Mouse (Mus musculus) heart, postnatal 0 days (tissue): ENCODE data around the gene Unc13a. TPM values are rescaled to one million over a fixed set of nuclear protein-coding genes. Genes with fewer than 3 reads are reported as not detected.
A peak's percentile ranks its signal among the peaks of the same experiment; 100 is the strongest.

Experiments
- ATAC-seq: fragments of 200-750 bp; cut with Nextera tagmentation; 2 replicates; pipeline ENCODE4 v1.8.0; 2017; ENCODE audit warnings: low read depth, moderate number of reproducible peaks, moderate library complexity; ENCODE audit not compliant: insufficient read depth
- DNase-seq: peaks from one replicate; pipeline ENCODE4 v3.0.0-alpha.2; 2016; ENCODE audit warnings: low spot score
- H3K27ac ChIP-seq: fragments of 300-500 bp; sonication (generic); 2 replicates; pipeline ENCODE4 v1.5.1; 2014; ENCODE audit warnings: low read depth, mild to moderate bottlenecking
- H3K27me3 ChIP-seq: fragments of 300-500 bp; sonication (generic); 2 replicates; pipeline ENCODE4 v1.6.1; 2014; ENCODE audit warnings: low read length, mixed read lengths; ENCODE audit not compliant: control insufficient read depth, insufficient read depth
- H3K36me3 ChIP-seq: fragments of 300-500 bp; sonication (generic); replicated peaks from 2 replicates; pipeline ENCODE4 v1.6.1; 2014; ENCODE audit warnings: low read length, mixed read lengths; ENCODE audit not compliant: control insufficient read depth, insufficient read depth
- H3K4me1 ChIP-seq: fragments of 300-500 bp; sonication (generic); 2 replicates; pipeline ENCODE4 v1.6.1; 2014; ENCODE audit warnings: antibody characterized with exemption; ENCODE audit not compliant: control insufficient read depth, insufficient read depth
- H3K4me2 ChIP-seq: fragments of 300-500 bp; sonication (generic); 2 replicates; pipeline ENCODE4 v1.6.1; 2014; ENCODE audit warnings: low read depth, mild to moderate bottlenecking, low read length, moderate library complexity
- H3K4me3 ChIP-seq: fragments of 300-500 bp; sonication (generic); 2 replicates; pipeline ENCODE4 v1.5.1; 2014; ENCODE audit warnings: low read depth, low read length
- H3K9ac ChIP-seq: fragments of 300-500 bp; sonication (generic); replicated peaks from 2 replicates; pipeline ENCODE4 v1.6.1; 2014; ENCODE audit warnings: low read depth, low read length, mixed read lengths
- H3K9me3 ChIP-seq: fragments of 300-500 bp; sonication (generic); replicated peaks from 2 replicates; pipeline ENCODE4 v1.6.1; 2016; ENCODE audit warnings: low read length; ENCODE audit not compliant: control insufficient read depth
- CTCF ChIP-seq: IDR thresholded peaks from 2 replicates; pipeline ENCODE4 v1.5.1; 2016; ENCODE audit warnings: antibody characterized with exemption, control low read depth, low read depth
- EP300 ChIP-seq: IDR thresholded peaks from 2 replicates; pipeline ENCODE4 v1.6.1; 2016; ENCODE audit warnings: antibody characterized with exemption, low read depth
- WGBS: fragments of 180-500 bp; shearing (Covaris S2); extraction: QIAGEN DNeasy Blood & Tissue Kit; methylation state at CpG from one replicate; pipeline ENCODE4 v1.1.7; 2014; 5-methylcytosine and 5-hydroxymethylcytosine counted together
- polyA plus RNA-seq: library from polyadenylated mRNA; unstranded; fragments of >200 nt; fragmentation: Nextera tagmentation; extraction: Ambion mirVana; gene quantifications from 2 replicates; pipeline ENCODE4 v1.2.1, GENCODE M21; 2015
- total RNA-seq: library from RNA; depleted of rRNA; stranded (reverse); fragments of >200 nt; gene quantifications from 2 replicates; pipeline ENCODE4 v1.2.3, GENCODE M21; 2014; ENCODE audit warnings: low replicate concordance

Gene Unc13a
- total and polyA plus RNA-seq, 2 experiments from 2014 or later: 0.57 to 0.60 TPM

DNA sequence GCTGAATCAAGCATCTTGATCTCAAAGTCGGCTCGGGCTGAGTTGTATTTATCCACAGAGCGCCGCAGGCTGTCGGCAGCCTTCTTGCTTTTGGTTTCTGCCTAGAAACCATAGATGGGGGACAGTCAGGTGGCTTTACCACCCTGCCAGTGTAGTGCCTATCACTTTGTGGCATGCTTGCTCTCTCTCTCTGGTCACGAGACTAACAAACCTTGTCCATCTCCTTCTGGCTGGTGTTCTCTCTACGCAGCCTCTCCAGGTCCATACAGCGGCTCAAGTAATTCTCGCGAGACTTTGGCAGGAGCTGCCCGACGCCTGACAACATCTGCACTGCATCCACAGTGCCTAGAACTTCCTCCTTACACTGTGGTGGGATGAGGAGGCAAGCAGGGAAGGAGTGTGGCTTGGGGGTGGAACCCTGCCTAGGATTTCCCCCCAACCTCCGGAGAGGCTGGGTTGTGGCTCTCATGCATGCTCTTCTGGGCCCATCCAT is 45.0 kb upstream of the Unc13a start:
- Histone ChIP-seq H3K4me2 (no peak overlapping the region), H3K27ac (no peak overlapping the region), H3K36me3 (no peaks in the 10 kb centered on the region), H3K4me1 (peaks cover 13% of the 10 kb centered on the region; the same call in 1 of the 2 replicates), H3K4me3 (no peak overlapping the region), H3K9ac (no peak overlapping the region), H3K9me3 (no peaks in the 10 kb centered on the region), H3K27me3 (0 out of 2 replicates have a peak, but pooled peaks cover 7% of the 10 kb centered on the region)
- no peak for TF ChIP-seq CTCF
- TF ChIP-seq EP300: no peak
- no peak for ATAC-seq
- WGBS: 75% methylated on average over 13 of the region's 13 CpGs
- no peak for DNase-seq

DNA sequence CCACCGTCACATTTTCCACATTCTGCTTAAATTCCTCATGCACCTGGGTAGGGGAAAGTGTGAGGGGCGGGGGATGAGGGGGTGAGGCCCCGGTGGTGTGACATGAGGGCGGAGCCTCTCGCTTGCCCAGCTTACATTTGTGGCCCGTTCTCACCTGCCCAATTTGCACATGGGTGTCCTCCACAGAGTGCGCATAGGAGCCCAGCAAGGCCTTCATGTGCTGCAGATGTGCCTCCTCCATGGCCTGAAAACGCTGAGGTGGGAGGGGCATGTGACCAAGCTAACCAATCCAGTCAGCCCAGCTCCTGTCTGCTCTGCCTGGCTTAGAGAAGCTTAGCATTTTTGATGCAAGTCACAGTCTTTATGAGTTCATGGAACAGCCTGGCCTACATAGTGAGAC is 44.0 kb upstream of the Unc13a start:
- WGBS: 42% methylated on average over 8 of the region's 8 CpGs
- TF ChIP-seq EP300 (no peak), CTCF (no peak)
- peaks cover 13% of the 10 kb centered on the region; the same call in 1 of the 2 replicates for H3K4me1 ChIP-seq
- H3K9me3 ChIP-seq: no peaks in the 10 kb centered on the region
- DNase-seq: no peak
- H3K4me2 ChIP-seq: no peak overlapping the region
- no peak overlapping the region for H3K9ac ChIP-seq
- H3K27ac ChIP-seq: no peak overlapping the region
- no peak for ATAC-seq
- H3K27me3 ChIP-seq: 0 out of 2 replicates have a peak, but pooled peaks cover 7% of the 10 kb centered on the region
- H3K36me3 ChIP-seq: no peaks in the 10 kb centered on the region
- no peak overlapping the region for H3K4me3 ChIP-seq

DNA sequence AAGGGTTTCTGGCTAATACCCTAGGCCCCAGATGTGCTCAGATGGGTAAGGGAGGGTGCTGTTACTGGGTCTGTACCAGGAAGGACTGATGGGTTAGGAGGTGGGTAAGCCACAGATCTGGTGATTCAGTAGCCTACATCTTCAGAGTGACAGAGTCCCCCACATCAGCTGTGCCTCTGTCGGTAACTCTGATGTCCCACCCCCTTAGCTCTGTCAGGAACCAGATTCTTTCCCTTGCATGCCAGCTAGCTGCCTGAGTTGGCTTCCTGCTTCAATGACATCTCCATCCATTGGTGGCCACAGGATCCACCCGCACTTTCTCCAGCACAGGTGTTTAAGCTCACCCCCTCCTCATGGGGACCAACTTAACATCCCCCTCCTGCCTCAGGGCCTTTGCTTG is 40.0 kb upstream of the Unc13a start:
- no peak for ATAC-seq
- Histone ChIP-seq H3K36me3 (no peaks in the 10 kb centered on the region), H3K4me3 (no peak overlapping the region), H3K4me2 (no peak overlapping the region), H3K27ac (no peak overlapping the region), H3K27me3 (peaks cover 36% of the 10 kb centered on the region; the same call in 1 of the 2 replicates), H3K4me1 (no peaks in the 10 kb centered on the region), H3K9me3 (no peaks in the 10 kb centered on the region), H3K9ac (no peak overlapping the region)
- WGBS: 62% methylated on average over 2 of the region's 2 CpGs
- TF ChIP-seq EP300 (no peak), CTCF (no peak)
- DNase-seq: no peak

DNA sequence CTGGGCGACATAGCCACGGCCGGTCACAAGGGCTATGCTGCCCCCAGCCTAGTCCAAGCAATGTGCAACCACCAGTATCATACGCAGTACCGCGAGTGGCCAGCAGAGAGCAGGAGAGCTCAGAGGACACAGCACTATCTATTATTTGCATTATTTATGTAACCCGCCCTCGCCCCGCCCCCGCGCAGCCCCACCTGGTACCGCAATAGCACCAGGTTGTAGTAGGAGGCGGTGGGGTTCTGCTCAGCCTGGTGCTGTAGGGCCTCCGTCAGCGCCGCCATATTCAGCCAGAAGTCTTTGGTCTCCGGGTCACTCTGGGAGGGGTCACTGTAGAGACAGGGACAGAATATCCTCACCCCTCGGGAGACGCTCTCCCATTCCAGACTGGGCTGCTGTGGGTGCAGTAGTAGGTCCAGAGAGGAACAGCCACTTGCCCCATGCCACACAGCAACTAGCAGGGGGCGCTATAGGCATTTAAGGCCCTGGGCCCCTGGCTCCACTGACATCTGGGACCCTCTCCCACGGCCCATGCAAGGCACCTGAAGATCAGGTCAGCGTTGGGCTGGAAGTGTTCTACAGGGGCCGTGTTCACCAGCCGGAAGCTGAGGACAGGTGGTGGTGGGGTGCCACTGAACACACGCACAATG is 38.4 kb upstream of the Unc13a start:
- TF ChIP-seq EP300 (no peak), CTCF (peak; percentile 87)
- Histone ChIP-seq H3K4me1 (no peaks in the 10 kb centered on the region), H3K9me3 (no peaks in the 10 kb centered on the region), H3K27ac (no peak overlapping the region), H3K4me2 (peak overlapping the region; percentile 39), H3K9ac (no peak overlapping the region), H3K27me3 (peaks cover 36% of the 10 kb centered on the region; the same call in 1 of the 2 replicates), H3K36me3 (no peaks in the 10 kb centered on the region), H3K4me3 (no peak overlapping the region)
- ATAC-seq (peak; percentile 64; the same call in 1 of the 2 replicates), DNase-seq (no peak)
- WGBS: 24% methylated on average over 25 of the region's 25 CpGs

DNA sequence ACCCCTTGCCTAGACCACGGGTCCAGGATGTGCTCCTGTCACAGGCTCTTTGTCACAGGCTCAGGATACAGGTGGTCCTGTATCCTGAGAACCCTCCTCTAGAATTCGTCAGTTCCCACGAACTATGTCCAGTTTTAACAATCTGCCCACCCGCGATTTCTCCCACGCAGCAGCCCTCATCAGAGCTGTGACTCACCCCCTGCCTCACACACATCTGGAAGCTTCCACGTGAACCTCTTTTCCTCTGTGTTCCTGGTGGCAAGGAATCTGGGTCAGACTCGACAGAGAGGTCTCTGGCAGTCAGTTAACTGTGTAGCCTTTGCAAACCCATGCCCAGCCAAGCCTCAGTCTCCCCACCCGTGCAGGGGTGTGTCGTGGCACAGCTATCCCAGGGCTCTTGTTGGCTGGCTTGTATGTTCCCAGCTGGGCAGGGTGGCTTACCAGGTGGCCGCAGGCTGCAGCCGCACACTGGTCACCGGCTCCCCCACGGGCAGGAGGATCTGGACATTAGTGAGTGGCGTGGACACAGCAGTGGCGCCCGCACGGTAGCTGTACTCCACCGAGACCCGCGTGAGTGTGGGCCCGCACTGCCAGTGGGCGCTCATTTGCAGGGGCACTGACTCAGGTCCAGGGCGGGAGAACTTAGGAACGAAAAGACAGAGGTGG is 37.7 kb upstream of the Unc13a start:
- ATAC-seq: no peak
- H3K4me1 ChIP-seq: no peaks in the 10 kb centered on the region

More for the DNA sequence above, 37.7 kb upstream of the Unc13a start:
- H3K4me3 ChIP-seq: no peak overlapping the region
- WGBS: 34% methylated on average over 25 of the region's 25 CpGs
- no peak overlapping the region for H3K27ac ChIP-seq
- no peak for TF ChIP-seq CTCF
- TF ChIP-seq EP300: no peak
- H3K9ac ChIP-seq: no peak overlapping the region
- DNase-seq: no peak
- H3K27me3 ChIP-seq: peaks cover 37% of the 10 kb centered on the region; the same call in 1 of the 2 replicates
- no peaks in the 10 kb centered on the region for H3K9me3 ChIP-seq
- peak overlapping the region; percentile 39; the same call in 1 of the 2 replicates for H3K4me2 ChIP-seq
- H3K36me3 ChIP-seq: no peaks in the 10 kb centered on the region
